Mouse (Mus musculus) neutrophil, adult 83 days (primary cell): ENCODE data around the gene Olfr1463. TPM values are rescaled to one million over a fixed set of nuclear protein-coding genes. Genes with fewer than 3 reads are reported as not detected.

ENCODE experiments used
- total RNA-seq, 2 experiments: library from RNA; stranded (reverse); gene quantifications; one replicate each; pipeline ENCODE4 v1.2.4; 2023

The Olfr1463 gene
- total RNA-seq: not detected

DNA sequence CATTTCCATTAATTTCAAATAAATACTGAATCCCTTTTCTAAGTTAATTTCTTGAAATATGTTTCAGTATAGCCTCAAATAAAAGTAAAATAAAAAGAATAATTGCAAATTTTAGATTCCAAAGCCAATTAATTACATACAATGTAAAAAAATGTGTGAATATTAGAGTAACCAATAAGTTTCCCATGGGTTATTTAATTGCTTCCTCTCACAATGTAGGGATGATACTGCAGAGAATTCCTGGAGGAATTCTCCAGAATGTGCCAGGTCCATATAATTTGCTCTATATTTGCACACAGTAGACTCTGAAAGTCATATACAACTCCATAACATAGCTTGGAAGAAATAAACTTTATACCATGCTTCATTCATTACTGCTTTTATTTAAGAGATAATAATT, at the start of gene Olfr1463:
Olfr1463 (plus strand) TSS at position 301 of the 400 bp plus-strand sequence.

GRCm38 (mm10) chr19:13185434-13185833, 45.7 kb upstream of the Olfr1463 start, which contains the start of gene Olfr1462:
Gene Olfr1462 (plus strand): TSS chr19:13185734.

Other genes starting within 250 kb of the Olfr1463 start
- not detected for gene Olfr1451, start 236.3 kb upstream of the Olfr1463 start, total RNA-seq
- not detected for gene Olfr1453, start 203.0 kb upstream of the Olfr1463 start, total RNA-seq
- not detected for gene Olfr1454, start 170.7 kb upstream of the Olfr1463 start, total RNA-seq
- not detected for gene Olfr1457, start 133.4 kb upstream of the Olfr1463 start, total RNA-seq
- not detected for gene Olfr1458, start 124.6 kb upstream of the Olfr1463 start, total RNA-seq
- under 1 TPM; 0.11 to 0.13 TPM for gene Olfr1459, start 81.8 kb upstream of the Olfr1463 start, total RNA-seq
- not detected for gene Olfr1461, start 68.3 kb upstream of the Olfr1463 start, total RNA-seq
- gene Olfr1462, start 45.6 kb upstream of the Olfr1463 start, total RNA-seq: not detected
- gene Olfr1465, start 84.2 kb downstream of the Olfr1463 start, total RNA-seq: not detected
- gene Olfr1466, start 107.5 kb downstream of the Olfr1463 start, total RNA-seq: not detected
- not detected for gene Olfr1467, start 130.9 kb downstream of the Olfr1463 start, total RNA-seq
- not detected for gene Olfr1469, start 176.5 kb downstream of the Olfr1463 start, total RNA-seq
- not detected for gene Olfr1471, start 212.1 kb downstream of the Olfr1463 start, total RNA-seq
- gene Olfr1472, start 224.8 kb downstream of the Olfr1463 start, total RNA-seq: not detected
- gene Olfr1474, start 238.2 kb downstream of the Olfr1463 start, total RNA-seq: not detected
- gene Olfr1475, start 248.9 kb downstream of the Olfr1463 start, total RNA-seq: not detected